Mouse (Mus musculus) brain, adult 2 months (tissue): Measurements from ENCODE around the gene Mdfi.
"Not testable (repeated sequence)": the region's sequence is repeated elsewhere in the genome, so short reads cannot be mapped to it uniquely, and the experiment has no call there.

Source experiments
- DNase-seq: peaks from one replicate; pipeline ENCODE4 v3.0.0; 2011; ENCODE audit warnings: low read depth, low spot score

Mdfi gene

GRCm38 (mm10) chr17:47834482-47834767, at the start of gene Mdfi:
Gene Mdfi (minus strand): TSS chr17:47834691.
- peak; percentile 18 for DNase-seq

GRCm38 (mm10) chr17:47883099-47883498, 48.6 kb upstream of the Mdfi start:
- DNase-seq, result no peak

GRCm38 (mm10) chr17:47881330-47881729, 46.8 kb upstream of the Mdfi start:
- DNase-seq, result peak; percentile 52

- peak; percentile 50 for DNase-seq
These were observed 44.7 kb upstream of the Mdfi start for GRCm38 (mm10) chr17:47879207-47879606.

GRCm38 (mm10) chr17:47878378-47879089, 44.0 kb upstream of the Mdfi start:
- DNase-seq, result peak; percentile 92

GRCm38 (mm10) chr17:47877715-47878377, 43.4 kb upstream of the Mdfi start:
- DNase-seq, result peak; percentile 56

- DNase-seq, result peak; percentile 43
These were observed 42.6 kb upstream of the Mdfi start for GRCm38 (mm10) chr17:47876776-47877714.

- peak; percentile 87 for DNase-seq
These were observed 38.9 kb upstream of the Mdfi start for GRCm38 (mm10) chr17:47873341-47873791.

- no peak for DNase-seq
These were observed 38.0 kb upstream of the Mdfi start for GRCm38 (mm10) chr17:47872311-47873011.

- DNase-seq, result no peak
These were observed 35.4 kb upstream of the Mdfi start for GRCm38 (mm10) chr17:47869874-47870273.

GRCm38 (mm10) chr17:47866037-47866436, 31.5 kb upstream of the Mdfi start:
- DNase-seq, result peak; percentile 74

GRCm38 (mm10) chr17:47864496-47864895, 30.0 kb upstream of the Mdfi start:
- DNase-seq, result peak; percentile 86

GRCm38 (mm10) chr17:47863437-47863836, 28.9 kb upstream of the Mdfi start:
- no peak for DNase-seq

- DNase-seq, result no peak
These were observed 28.5 kb upstream of the Mdfi start for GRCm38 (mm10) chr17:47863023-47863422.

- DNase-seq, result no peak
These were observed 21.1 kb upstream of the Mdfi start for GRCm38 (mm10) chr17:47855544-47855943.

- no peak for DNase-seq
These were observed 20.4 kb upstream of the Mdfi start for GRCm38 (mm10) chr17:47854908-47855307.

- no peak for DNase-seq
These were observed 19.3 kb upstream of the Mdfi start for GRCm38 (mm10) chr17:47853760-47854159.

- no peak for DNase-seq
These were observed 18.8 kb upstream of the Mdfi start for GRCm38 (mm10) chr17:47853336-47853735.

GRCm38 (mm10) chr17:47851798-47852360, 17.4 kb upstream of the Mdfi start:
- not testable (repeated sequence) for DNase-seq

GRCm38 (mm10) chr17:47850639-47851314, 16.3 kb upstream of the Mdfi start:
- no peak for DNase-seq

- peak; percentile 44 for DNase-seq
These were observed 15.5 kb upstream of the Mdfi start for GRCm38 (mm10) chr17:47850035-47850434.
